Mouse (Mus musculus): ENCODE measurements around the gene Tead1.
"Not testable (repeated sequence)": the region's sequence is repeated elsewhere in the genome, so short reads cannot be mapped to it uniquely, and the experiment has no call there.

Gene Tead1

GRCm38 (mm10) chr7:112918279-112918991 lies 239.3 kb downstream of the Tead1 start:
- DNase-seq (ENCODE audit: low spot score in 2 of 2), result peak in 1 of 2 experiments; percentile 36

DNA sequence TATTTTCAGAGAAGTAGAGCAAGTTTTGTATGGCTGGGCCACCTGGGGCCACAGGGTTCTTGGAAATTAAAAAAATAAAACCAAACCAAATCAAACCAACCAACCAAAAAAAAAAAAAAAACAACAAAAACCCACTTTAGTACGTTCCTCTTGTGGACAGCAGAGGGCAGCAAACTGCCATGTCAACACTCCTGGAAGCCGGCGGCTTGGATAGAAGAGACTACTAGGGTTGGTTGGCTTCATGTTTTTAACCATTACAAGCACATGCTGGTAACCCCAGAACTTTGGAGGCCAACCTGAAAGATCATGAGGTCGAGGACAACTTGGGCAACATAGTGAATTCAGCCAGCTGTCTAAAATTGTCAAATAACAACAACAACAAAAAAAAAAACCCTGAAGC lies 240.7 kb downstream of the Tead1 start:
- DNase-seq (ENCODE audit: low spot score in 2 of 2), result peak; percentile 71 to 79

DNA sequence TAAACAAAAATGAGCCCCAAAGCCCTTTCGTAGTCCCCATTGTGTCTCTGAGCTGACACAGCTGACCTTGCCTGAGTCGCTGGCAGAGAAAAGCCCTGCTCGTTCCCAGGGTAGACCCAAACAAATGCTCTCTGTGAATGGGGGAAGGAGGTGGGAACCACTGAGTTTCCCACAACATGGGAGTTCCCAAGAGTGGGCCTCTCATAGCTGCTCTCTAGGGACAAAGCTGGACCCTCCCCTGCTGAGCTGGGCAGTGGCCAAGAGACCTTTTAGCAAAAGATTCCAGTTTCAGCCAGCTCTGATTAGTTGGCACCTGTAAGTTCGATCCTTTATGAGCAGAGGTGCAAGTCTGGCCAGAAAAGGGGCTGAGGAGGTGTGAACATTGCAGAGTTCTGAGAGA lies 243.7 kb downstream of the Tead1 start:
- DNase-seq (ENCODE audit: low spot score in 2 of 2), result no peak

GRCm38 (mm10) chr7:112923712-112924111 lies 244.6 kb downstream of the Tead1 start:
- no peak for DNase-seq (ENCODE audit: low spot score in 2 of 2)

GRCm38 (mm10) chr7:112930669-112931068 lies 251.6 kb downstream of the Tead1 start:
- no peak for DNase-seq (ENCODE audit: low spot score in 2 of 2)

DNA sequence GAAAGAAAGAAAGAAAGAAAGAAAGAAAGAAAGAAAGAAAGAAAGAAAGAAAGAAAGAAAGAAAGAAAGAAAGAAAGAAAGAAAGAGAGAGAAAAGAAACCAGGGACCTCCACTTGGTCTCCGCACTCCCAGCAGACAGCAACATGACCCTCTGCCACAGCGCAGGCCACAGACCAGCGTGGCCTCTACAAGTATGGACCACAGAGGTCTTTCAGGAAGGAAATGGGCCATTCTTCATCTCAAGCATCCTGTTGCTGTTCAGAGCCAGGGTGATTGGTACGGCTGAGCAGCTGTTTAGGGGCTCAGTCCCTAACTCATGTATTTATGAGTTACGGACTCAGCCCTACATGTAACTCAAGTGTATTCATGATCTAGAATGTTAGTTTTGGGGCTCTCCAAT lies 256.8 kb downstream of the Tead1 start:
- DNase-seq (ENCODE audit: low spot score in 2 of 2), result not testable (repeated sequence)

DNA sequence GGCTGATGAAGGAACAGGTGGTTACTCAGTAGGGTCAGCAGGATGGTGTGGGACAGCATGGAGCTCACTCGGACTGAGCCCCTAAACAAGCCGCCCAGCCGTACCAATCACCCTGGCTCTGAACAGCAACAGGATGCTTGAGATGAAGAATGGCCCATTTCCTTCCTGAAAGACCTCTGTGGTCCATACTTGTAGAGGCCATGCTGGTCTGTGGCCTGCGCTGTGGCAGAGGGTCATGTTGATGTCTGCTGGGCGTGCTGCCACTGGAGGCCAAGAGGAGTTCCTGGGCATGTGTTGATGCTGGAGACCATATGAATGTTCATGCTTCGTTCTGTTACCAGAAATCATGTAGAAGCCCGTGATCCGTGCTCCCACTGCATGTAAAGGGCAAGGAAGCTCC lies 258.0 kb downstream of the Tead1 start:
- no peak for DNase-seq (ENCODE audit: low spot score in 2 of 2)

DNA sequence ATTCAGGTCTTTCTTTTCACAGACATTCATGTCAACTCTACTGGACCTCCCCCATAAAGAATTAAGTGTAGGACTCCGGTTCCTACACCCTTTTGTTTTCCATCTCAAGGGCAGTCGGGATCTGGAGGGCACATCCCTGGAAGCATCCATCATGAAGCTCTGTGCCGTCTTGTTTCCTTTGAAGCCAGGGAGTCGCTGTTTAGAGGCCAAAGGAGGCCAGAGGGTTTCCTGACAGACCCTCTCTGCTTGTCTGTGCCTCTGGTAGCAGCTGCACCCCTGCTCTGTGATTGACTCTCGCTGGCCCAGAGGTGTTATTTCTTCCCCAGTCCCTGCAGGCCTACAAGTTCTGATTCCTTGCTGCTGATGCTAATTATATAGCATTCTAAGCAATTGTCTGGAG lies 259.8 kb downstream of the Tead1 start:
- DNase-seq (ENCODE audit: low spot score in 2 of 2), result no peak

- no peak for DNase-seq (ENCODE audit: low spot score in 2 of 2)
Observed at GRCm38 (mm10) chr7:112942567-112942966, 263.4 kb downstream of the Tead1 start.

DNA sequence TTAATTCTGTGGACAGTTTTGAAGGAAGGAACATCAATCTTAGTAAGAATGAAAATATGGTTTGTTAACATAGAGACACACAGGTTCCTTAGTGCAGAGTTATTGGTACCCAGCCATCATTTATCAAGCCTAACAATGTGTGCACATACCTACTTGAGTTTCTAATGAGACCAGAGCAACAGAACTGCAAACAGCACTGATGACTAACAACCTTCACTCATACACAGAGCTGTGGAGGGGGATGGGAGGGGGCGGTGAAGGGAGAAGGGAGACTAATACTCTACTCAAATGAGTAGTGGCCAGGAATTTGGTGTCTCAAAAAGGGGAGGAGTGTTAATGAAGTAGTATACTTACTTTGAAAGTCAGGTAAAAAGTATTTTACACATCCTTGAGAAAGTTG lies 263.9 kb downstream of the Tead1 start:
- DNase-seq (ENCODE audit: low spot score in 2 of 2), result no peak

GRCm38 (mm10) chr7:112946706-112947105 lies 267.6 kb downstream of the Tead1 start:
- no peak for DNase-seq (ENCODE audit: low spot score in 2 of 2)

DNA sequence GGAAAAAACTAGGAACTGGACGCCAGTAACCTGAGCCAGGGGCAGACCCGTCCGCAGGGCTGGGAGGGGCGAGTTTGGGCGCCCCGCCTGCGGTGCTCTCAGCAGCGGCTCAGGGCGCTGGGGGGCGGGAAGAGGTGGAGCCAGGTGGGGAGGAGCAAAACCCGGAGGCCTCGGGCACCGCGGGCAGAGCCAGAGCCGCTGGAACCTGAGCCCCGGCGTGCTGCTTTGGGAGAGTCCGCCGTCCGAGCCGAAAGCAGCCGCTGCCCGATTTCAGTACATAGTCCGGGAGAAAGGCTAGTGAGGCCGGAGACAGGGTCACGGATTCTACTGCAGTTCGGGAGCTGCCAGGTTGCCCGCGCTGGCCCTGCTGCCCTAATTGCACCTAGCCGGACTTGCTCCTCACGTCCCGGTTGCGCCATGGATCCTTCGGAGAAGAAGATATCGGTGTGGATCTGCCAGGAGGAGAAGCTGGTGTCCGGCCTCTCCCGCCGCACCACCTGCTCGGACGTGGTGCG lies 274.7 kb downstream of the Tead1 start, which contains the start of gene Rassf10:
Gene Rassf10, plus strand, starts transcription at position 186 of the 515 bp plus-strand sequence.
- DNase-seq (ENCODE audit: low spot score in 2 of 2), result peak; percentile 75 to 81

DNA sequence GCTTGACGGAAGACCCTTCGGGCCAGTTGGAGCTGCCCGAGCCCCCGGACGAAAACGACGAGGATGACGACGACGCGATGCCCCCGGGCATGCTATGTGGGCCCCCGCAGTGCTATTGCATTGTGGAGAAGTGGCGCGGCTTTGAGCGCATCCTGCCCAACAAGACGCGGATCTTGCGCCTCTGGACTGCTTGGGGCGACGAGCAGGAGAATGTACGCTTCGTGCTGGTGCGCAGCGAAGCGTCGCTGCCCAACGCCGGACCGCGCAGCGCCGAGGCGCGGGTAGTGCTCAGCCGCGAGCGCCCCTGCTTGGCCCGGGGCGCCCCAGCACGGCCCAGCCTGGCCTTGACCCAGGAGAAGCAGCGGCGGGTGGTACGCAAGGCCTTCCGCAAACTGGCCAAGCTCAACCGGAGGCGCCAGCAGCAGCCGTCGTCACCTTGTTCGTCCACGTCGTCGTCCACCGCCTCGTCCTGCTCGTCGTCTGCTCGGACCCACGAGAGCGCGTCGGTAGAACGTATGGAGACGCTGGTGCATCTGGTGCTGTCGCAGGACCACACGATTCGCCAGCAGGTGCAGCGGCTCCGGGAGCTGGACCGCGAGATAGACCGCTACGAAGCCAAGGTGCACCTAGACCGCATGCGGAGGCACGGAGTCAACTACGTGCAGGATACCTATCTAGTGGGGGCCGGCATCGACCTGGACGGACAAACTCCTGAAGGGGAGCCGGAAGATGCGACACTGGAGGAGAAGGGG lies 275.4 kb downstream of the Tead1 start:
- peak in 1 of 2 experiments; percentile 28 for DNase-seq (ENCODE audit: low spot score in 2 of 2)

GRCm38 (mm10) chr7:112955103-112955827 lies 276.1 kb downstream of the Tead1 start:
- peak; percentile 31 to 39 for DNase-seq (ENCODE audit: low spot score in 2 of 2)

GRCm38 (mm10) chr7:112955955-112956354 lies 276.8 kb downstream of the Tead1 start:
- DNase-seq (ENCODE audit: low spot score in 2 of 2), result no peak
